Mouse (Mus musculus) bone marrow macrophage, adult 2 months (primary cell): ENCODE measurements around the gene Krt82.

Experiments used
- CTCF ChIP-seq: IDR thresholded peaks from 2 replicates; pipeline ENCODE4 v1.5.1; 2012; ENCODE audit warnings: low read depth, mild to moderate bottlenecking, low read length, moderate library complexity
- POLR2A ChIP-seq: IDR thresholded peaks from 2 replicates; pipeline ENCODE4 v1.6.1; 2012; ENCODE audit warnings: mild to moderate bottlenecking, low read depth, low read length, borderline replicate concordance

DNA sequence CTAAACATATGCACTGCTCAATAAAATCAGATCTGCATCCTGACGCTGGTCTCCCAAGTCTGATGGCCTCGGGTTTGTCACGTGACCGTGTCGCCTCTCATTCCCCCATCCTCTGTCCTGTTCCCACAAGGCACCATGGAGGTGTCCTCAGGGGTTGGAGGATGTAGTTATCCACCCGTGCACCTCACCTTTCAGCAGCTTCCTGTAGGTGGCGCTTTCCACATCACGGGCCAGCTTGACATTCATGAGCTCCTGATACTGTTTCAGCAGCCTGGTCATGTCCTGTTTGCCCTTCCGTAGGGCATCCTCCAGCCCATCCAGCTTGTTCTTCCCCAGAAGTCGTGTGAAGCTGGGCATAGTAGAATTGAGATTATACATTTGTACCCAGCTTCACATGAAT is 37.7 kb upstream of the Krt82 start:
- no peak for TF ChIP-seq CTCF
- TF ChIP-seq POLR2A = no peak
